Mouse (Mus musculus) liver, embryonic 12.5 days (tissue): ENCODE results near the gene Ccdc9. TPM values are rescaled to one million over a fixed set of nuclear protein-coding genes. Genes with fewer than 3 reads are reported as not detected.

Source experiments
- ATAC-seq: fragments of 200-750 bp; cut with Nextera tagmentation; 2 replicates; pipeline ENCODE4 v1.8.0; 2017; ENCODE audit warnings: moderate number of reproducible peaks, mild to moderate bottlenecking, moderate library complexity
- H3K27ac ChIP-seq: fragments of 300-500 bp; sonication (generic); 2 replicates; pipeline ENCODE4 v1.5.1; 2016; ENCODE audit warnings: mild to moderate bottlenecking
- H3K27me3 ChIP-seq: fragments of 300-500 bp; sonication (generic); replicated peaks from 2 replicates; pipeline ENCODE4 v1.6.1; 2016; ENCODE audit warnings: mild to moderate bottlenecking, moderate library complexity
- H3K36me3 ChIP-seq: fragments of 300-500 bp; sonication (generic); 2 replicates; pipeline ENCODE4 v1.6.1; 2016; ENCODE audit warnings: mild to moderate bottlenecking, moderate library complexity
- H3K4me1 ChIP-seq: fragments of 300-500 bp; sonication (generic); 2 replicates; pipeline ENCODE4 v1.6.1; 2016
- H3K4me2 ChIP-seq: fragments of 300-500 bp; sonication (generic); 2 replicates; pipeline ENCODE4 v1.6.1; 2016; ENCODE audit warnings: mild to moderate bottlenecking, moderate library complexity
- H3K4me3 ChIP-seq: fragments of 300-500 bp; sonication (generic); 2 replicates; pipeline ENCODE4 v1.5.1; 2016; ENCODE audit warnings: mild to moderate bottlenecking, moderate library complexity
- H3K9ac ChIP-seq: fragments of 300-500 bp; sonication (generic); 2 replicates; pipeline ENCODE4 v1.6.1; 2016; ENCODE audit warnings: mild to moderate bottlenecking, moderate library complexity
- H3K9me3 ChIP-seq: fragments of 300-500 bp; sonication (generic); replicated peaks from 2 replicates; pipeline ENCODE4 v1.6.1; 2016; ENCODE audit warnings: mild to moderate bottlenecking, moderate library complexity
- WGBS: fragments of 180-500 bp; shearing (Covaris S2); methylation state at CpG from one replicate; pipeline ENCODE4 v1.1.7; 2016; ENCODE audit not compliant: insufficient replicate concordance; 5-methylcytosine and 5-hydroxymethylcytosine counted together
- polyA plus RNA-seq: library from polyadenylated mRNA; unstranded; fragments of >200 nt; fragmentation: Nextera tagmentation; extraction: Ambion mirVana; gene quantifications from 2 replicates; pipeline ENCODE4 v1.2.1, GENCODE M21; 2016

The Ccdc9 gene
- polyA plus RNA-seq, 1 experiment from 2014 or later = 30.0 TPM

GRCm38 (mm10) chr7:16239554-16239997 is 47.0 kb downstream of the Ccdc9 start:
- 38% methylated on average over 9 of the region's 9 CpGs for WGBS
- peak overlapping the region; percentile 67 for H3K9ac ChIP-seq
- H3K4me2 ChIP-seq = peak overlapping the region; percentile 66
- ATAC-seq = 0 out of 2 replicates have a peak, but pooled peaks have one; percentile 11
- H3K36me3 ChIP-seq = peaks cover 20% of the 10 kb centered on the region
- H3K4me3 ChIP-seq = peak overlapping the region; percentile 46
- no peaks in the 10 kb centered on the region for H3K9me3 ChIP-seq
- no peaks in the 10 kb centered on the region for H3K27me3 ChIP-seq
- H3K27ac ChIP-seq = peak overlapping the region; percentile 85
- H3K4me1 ChIP-seq = peaks cover 53% of the 10 kb centered on the region

GRCm38 (mm10) chr7:16229869-16230268 is 56.7 kb downstream of the Ccdc9 start:
- ATAC-seq = peak; percentile 42; the same call in 1 of the 2 replicates
- H3K27ac ChIP-seq = 0 out of 2 replicates have a peak overlapping the region, but pooled peaks have one; percentile 38
- H3K4me1 ChIP-seq = peaks cover 17% of the 10 kb centered on the region
- no peaks in the 10 kb centered on the region for H3K36me3 ChIP-seq
- H3K27me3 ChIP-seq = peaks cover 10% of the 10 kb centered on the region
- peaks cover 13% of the 10 kb centered on the region for H3K9me3 ChIP-seq
- no peak overlapping the region for H3K4me3 ChIP-seq
- H3K9ac ChIP-seq = no peak overlapping the region
- WGBS = 33% methylated on average over 5 of the region's 5 CpGs
- no peak overlapping the region for H3K4me2 ChIP-seq

Other genes with a start within 250 kb of the Ccdc9 start
- gene Bicra, start 238.9 kb downstream of the Ccdc9 start, polyA plus RNA-seq = 2.9 and 3.3 TPM in 2 replicates
- gene Zfp541, start 225.0 kb downstream of the Ccdc9 start, polyA plus RNA-seq = not detected in 2 replicates
- gene Napa, start 188.3 kb downstream of the Ccdc9 start, polyA plus RNA-seq = 163 and 165 TPM in 2 replicates
- 13.4 and 15.0 TPM in 2 replicates for gene Kptn, start 166.9 kb downstream of the Ccdc9 start, polyA plus RNA-seq
- gene Slc8a2, start 157.0 kb downstream of the Ccdc9 start, polyA plus RNA-seq = not detected in 2 replicates
- gene Meis3, start 111.7 kb downstream of the Ccdc9 start, polyA plus RNA-seq = 4.4 and 5.7 TPM in 2 replicates
- gene Dhx34, start 64.8 kb downstream of the Ccdc9 start, polyA plus RNA-seq = 9.5 and 9.6 TPM in 2 replicates
- 1.6 and 1.7 TPM in 2 replicates for gene C5ar2, start 42.6 kb downstream of the Ccdc9 start, polyA plus RNA-seq
- gene C5ar1, start 27.3 kb downstream of the Ccdc9 start, polyA plus RNA-seq = 1.7 and 2.1 TPM in 2 replicates
- 8.6 and 8.8 TPM in 2 replicates for gene Inafm1, start 13.2 kb downstream of the Ccdc9 start, polyA plus RNA-seq
- gene Bbc3, start 21.6 kb upstream of the Ccdc9 start, polyA plus RNA-seq = 5.9 and 7.6 TPM in 2 replicates
- gene Sae1, start 101.0 kb upstream of the Ccdc9 start, polyA plus RNA-seq = 182 and 187 TPM in 2 replicates
- gene Zc3h4, start 114.1 kb upstream of the Ccdc9 start, polyA plus RNA-seq = 14.5 and 17.6 TPM in 2 replicates
- 43.9 and 48.0 TPM in 2 replicates for gene Tmem160, start 166.0 kb upstream of the Ccdc9 start, polyA plus RNA-seq
- gene Npas1, start 190.9 kb upstream of the Ccdc9 start, polyA plus RNA-seq = 0.33 and 0.36 TPM in 2 replicates